Mouse (Mus musculus) adrenal gland (tissue): ENCODE results near the gene Arl4c.
"Not testable (repeated sequence)": the region's sequence is repeated elsewhere in the genome, so short reads cannot be mapped to it uniquely, and the experiment has no call there.

ENCODE experiments used
- intact Hi-C: fragments of 180-260 bp; cut with DNase I; formaldehyde crosslinking; loops from one replicate; pipeline ENCODE4 v1.15.1; 2025

Arl4c gene

GRCm38 (mm10) chr1:88658290-88658857 lies 43.6 kb downstream of the Arl4c start:
- intact Hi-C loops: no loop called here

GRCm38 (mm10) chr1:88656096-88656480 lies 45.9 kb downstream of the Arl4c start:
- intact Hi-C loops: no loop called here

- intact Hi-C loops: no loop called here
Observed at GRCm38 (mm10) chr1:88655473-88656095, 46.4 kb downstream of the Arl4c start.

DNA sequence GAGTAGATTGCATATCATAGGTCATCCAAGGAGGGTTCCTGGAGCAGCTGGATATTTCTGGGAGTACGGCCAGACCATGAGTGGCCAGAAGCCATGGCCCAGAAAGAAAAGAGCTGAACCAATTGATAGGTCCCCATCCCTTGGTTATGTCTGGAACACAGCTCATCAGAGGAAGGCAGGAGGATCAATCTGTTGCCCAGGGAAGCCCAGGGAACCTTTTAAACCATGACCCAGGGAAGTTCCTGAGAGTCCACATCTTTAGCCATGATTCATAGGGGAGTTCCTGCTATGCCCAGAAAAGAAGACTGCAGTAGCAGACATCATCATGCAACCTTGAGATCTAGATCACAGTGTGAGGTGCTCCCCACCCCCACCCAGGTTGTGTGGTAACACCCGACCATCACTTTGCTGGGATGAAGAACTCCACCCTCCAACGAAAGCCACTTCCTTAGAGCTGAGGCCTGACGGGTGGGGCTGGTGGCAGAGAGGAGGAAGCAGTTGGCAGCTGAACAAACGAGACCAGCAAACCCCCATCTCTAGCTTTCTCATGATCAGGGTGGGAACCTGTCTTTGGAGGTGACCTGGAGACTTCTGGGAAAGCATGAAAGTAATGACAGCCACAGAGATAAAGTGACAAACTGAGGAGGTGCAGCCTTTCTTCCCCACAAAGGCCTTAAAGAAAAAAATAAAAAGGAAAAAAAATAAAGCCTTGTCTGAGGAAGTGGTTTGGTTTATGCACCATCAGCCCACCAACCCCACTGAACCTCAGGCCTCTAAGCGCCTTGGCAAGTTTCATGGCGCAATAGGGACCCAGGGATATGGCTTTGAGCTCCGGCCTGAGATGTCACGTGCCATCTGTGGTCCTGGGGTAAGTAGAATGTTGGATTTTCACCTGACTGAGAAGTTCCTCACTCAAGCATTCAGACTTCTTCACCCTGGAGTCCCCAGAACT lies 47.2 kb downstream of the Arl4c start:
- intact Hi-C loops: no loop called here

DNA sequence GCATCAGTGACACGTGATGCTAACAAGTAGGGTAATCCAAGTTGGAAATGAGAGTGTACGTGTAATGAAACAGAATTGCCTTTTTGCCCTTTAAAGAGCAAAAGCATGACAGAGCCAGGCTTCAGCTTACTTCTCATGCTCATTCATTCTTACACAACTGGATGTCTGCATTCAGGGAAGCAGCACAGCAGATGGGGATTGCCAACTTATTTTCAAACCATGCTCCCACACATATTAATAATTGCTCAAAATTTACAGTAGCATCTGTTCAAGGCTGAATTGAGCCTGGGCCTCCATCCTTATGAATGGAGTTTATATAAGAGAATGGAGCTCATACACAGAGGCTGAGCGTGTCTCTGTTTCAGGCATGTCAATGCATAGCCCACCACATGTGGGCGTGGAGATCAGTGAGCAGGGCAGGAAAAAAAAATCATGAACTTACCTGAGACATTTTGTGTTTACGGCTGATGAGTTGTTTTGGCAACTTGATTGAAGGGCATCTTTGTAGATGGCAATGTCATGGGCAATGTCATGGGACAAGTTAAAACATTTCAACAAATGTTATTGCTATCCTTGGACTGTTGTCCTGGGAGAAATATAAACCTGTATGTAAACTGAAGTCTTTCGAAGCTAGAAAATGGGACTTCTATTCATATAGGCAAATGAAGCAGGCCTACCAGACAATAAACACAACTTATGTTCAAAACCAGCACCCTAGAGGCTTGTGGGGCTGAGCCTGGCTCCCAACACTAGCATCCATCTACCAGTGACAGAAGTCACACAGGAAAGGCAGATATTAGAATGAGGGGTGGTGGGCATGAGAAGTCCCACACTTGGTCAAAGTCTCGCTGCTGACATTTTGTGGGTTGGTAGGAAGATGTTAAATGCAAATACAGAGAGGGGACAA lies 48.2 kb downstream of the Arl4c start:
- intact Hi-C loops: no loop called here

- intact Hi-C loops: no loop called here
Observed at GRCm38 (mm10) chr1:88652682-88653081, 49.3 kb downstream of the Arl4c start.

DNA sequence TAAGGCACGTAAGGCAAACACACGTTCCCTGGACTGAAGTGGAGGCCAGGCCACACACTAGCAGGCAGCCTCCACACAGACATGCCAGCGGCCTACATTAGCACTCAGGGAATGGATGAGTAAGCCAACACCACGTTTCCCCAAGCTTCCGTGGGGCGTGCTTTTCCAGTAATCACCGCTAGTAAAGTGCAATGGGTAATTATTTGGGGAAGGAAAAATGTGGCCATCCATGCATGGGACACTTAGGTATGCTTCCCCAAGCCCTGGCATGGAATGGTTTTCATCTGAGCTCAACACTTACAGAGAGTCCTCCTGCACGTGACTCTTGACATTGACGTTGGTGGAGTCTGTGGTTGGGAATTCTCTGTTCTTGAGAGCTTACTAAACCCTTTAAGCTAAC lies 50.4 kb downstream of the Arl4c start:
- intact Hi-C loops: no loop called here

GRCm38 (mm10) chr1:88648742-88649141 lies 53.3 kb downstream of the Arl4c start:
- intact Hi-C loops: no loop called here

- intact Hi-C loops: no loop called here
Observed at GRCm38 (mm10) chr1:88645599-88646119, 56.4 kb downstream of the Arl4c start.

DNA sequence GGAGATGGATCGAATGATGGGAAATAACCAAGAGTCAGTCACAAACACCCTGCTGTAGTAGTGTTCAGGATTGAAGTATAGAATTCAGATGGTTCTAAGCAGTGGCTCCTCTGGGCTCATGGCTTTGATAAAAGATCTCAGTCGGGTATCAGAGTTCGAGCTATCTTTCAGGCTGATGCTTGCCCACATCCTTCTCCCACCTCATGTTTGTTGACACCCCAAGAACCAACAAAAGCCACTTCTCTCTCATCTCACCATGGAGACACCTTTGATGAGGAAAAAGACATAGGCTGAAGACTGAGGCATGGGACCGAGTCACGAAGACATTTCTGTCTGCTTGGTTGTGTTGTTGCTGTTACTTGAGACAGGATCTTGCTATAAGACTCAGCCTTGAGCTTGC lies 57.6 kb downstream of the Arl4c start:
- intact Hi-C loops: no loop called here

- intact Hi-C loops: no loop called here
Observed at GRCm38 (mm10) chr1:88643181-88643823, 58.7 kb downstream of the Arl4c start.

DNA sequence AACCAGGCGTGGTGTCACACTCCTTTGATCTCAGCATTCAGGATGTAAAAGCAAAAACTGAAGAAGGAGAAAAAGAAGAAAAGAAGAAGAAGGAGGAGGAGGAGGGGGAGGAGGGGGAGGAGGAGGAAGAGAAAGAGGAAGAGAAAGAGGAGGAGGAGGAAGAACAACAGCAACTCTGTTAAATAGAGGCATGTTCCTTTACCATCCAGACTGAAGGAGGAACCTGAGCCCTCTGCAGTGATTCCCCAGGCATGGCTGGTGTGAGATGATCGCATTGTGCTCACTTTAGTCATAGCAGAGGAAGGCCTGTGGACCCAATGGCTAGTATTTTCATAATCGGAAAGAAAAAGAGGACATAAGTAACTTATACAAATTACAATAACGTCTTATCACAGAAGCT lies 59.3 kb downstream of the Arl4c start:
- intact Hi-C loops: no loop called here

DNA sequence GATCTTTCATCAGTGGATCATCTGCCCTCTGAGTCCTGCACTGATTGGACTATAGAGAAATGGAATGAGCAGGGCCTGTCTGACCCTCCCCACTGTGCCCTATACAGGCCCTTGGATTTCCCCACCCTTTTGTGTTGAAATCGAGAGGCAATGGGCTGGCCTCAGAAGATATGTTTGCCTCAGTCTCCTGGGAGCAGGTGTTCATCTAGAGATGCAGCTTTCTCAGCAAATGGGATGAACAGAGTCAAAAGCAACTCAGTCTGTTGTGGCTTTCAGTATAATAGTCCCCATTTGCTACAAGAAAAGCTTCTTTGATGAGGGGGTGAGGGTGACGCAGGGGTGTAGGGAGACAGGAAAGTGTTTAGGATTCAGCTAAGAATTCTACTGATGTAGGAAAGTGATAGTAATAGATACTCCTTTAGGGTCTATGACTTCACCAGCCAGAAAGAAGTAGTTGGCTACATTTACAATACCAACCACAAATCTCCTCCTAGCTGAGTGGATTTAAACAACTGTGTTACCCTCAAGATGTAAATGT lies 60.3 kb downstream of the Arl4c start:
- intact Hi-C loops: no loop called here

DNA sequence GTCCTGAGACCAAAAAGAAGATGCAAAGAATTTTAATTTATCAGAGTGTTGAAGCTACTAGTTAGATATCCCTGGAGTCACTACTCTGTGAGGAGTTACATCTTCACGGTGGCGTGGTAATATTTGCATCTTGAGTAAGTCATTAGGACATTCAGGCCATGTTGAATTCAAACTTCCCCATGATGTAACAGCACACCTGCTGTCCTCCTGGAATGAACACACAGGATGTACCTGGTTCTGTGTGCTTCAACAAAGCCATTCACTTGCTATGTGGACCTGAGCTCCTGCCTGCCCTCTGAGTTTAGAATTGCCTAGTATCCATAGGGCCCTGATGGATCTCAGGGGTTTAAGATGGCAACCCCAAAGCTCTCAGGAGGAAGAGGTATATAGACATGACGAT lies 60.8 kb downstream of the Arl4c start:
- intact Hi-C loops: no loop called here

DNA sequence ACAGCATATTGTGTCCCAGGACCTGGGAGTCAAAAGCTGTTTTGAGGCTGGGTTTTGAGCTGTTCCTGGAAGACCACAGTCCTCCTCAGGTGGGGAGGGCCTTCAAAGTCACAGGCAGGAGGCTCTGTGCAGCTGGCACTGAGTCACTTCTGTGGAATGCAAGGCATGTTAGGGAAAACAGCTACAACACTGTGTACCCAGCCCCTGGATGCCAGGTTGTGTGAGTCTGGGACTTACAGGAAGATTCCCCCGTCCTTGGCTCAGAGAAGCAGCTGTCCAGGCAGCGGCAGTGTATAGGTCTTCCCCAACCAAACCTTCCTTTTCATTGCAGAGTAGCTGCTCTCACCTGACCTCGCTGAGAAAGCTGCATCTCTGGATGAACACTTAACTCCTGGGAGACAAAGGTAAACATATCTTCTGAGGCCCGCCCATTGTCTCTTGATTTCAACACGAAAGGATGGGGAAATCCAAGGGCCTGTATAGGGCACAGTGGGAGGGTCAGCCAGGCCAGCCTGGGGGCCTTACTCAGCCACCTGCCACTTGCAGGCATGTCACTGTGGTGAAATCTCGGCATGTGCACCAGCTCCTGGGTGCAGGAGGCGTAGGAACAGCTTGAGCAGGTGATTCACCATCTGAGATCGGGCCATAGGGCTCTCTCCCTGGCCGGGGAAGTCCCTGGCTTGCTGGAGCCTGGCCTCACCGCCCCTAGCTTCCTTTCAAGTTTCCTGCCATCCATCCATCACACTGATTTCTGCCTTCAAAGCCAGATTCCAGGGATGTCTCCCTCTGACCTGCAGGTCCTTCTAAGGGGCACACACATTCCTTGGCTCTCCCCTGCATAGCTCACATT lies 62.4 kb downstream of the Arl4c start:
- intact Hi-C loops: no loop called here

DNA sequence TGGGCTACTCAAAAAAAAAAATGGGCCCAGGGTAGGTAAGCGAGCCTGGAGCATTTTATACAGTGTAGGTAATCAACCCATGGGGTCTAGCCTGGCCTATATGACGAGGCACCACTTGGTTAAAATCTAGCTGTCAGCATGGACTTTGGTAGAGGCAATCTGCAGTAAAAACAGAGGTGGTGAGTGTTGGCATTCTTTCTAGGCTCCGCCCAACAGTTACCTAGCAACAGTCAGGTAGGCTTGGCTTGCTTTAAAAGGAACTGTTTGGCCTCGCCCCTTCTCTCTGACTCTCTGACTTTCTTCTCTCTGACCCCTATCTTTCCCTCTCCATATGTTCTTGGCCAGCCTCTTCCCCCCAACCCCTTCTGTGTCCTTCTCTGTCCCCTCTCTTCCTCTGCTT lies 63.4 kb downstream of the Arl4c start:
- intact Hi-C loops: no loop called here

- intact Hi-C loops: not testable (repeated sequence)
Observed at GRCm38 (mm10) chr1:88636579-88637161, 65.4 kb downstream of the Arl4c start.

DNA sequence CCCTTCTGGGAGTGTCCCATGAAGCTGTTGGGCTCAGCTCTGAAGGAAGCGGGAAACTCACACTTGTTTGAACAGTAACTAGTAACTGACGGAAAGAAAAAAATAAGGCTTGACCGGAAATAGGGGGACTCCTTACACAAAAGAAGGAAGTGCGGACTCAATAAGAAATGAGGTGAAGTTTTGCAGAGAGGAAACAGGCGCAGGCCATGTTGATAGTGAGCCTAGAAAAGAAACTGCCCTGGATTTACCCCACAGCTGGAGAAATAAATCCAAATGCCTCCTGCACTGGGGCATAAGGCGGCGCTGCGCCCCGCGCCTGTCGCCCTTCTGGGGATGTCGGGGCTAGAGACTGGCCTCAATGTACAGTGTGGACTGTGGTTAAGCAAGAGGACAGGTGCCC lies 66.4 kb downstream of the Arl4c start:
- intact Hi-C loops: no loop called here

- intact Hi-C loops: no loop called here
Observed at GRCm38 (mm10) chr1:88632851-88633250, 69.2 kb downstream of the Arl4c start.
